In genomic region chr2:57865289-57865688, GRCm38 (mm10) we compare ENCODE assay signal across 11 mouse cellular contexts.
DNase-seq lines count a peak whose midpoint lies in the region; TF ChIP-seq lines count a peak whose summit lies in the region.
"Had no signal": no experiment of that assay in that cellular context is flagged by ENCODE, and none has a peak within 500 bp of the region (broad histone marks: within the 10 kb centered on the region; RNA-seq: fewer than 3 reads in every experiment).

No protein-coding gene starts in this region.

- no peaks in the 10 kb centered on the region for H3K9me3 ChIP-seq in CH12.LX (replicated peaks; ENCODE audit: low read length)
- H3K9me3 ChIP-seq: heart, embryonic 13.5 days; hindbrain, embryonic 13.5 days; intestine, embryonic 15.5 days had no signal

- TF ChIP-seq POLR2A in heart, adult 2 months (IDR thresholded peaks at IDR 0.05; ENCODE audit: insufficient read depth, low read depth, low read length), result no peak
- no peak for TF ChIP-seq POLR2A in CH12.LX (IDR thresholded peaks at IDR 0.05; ENCODE audit: low read depth, low read length)

- peak; percentile 63 for TF ChIP-seq RAD21 in CH12.LX (IDR thresholded peaks at IDR 0.05; ENCODE audit: low read depth, low read length)

- dilution Hi-C loops in CH12.LX (cut with MboI; ENCODE audit: extremely low pct_ligation_motif_present, extremely low pct_unique_long_range_greater_than_20kb, low sequenced_read_pairs), result no loop called here

- H3K79me2 ChIP-seq in heart, adult 2 months (replicated peaks; ENCODE audit: control insufficient read depth, insufficient read depth, low read length), result no peaks in the 10 kb centered on the region
- no peaks in the 10 kb centered on the region for H3K79me2 ChIP-seq in CH12.LX (replicated peaks; ENCODE audit: control insufficient read depth, extremely low read depth, insufficient read depth, poor library complexity, severe bottlenecking)

- no peak overlapping the region for H3K4me3 ChIP-seq in heart, adult 2 months
- H3K4me3 ChIP-seq in layer of hippocampus, adult 2 months, result no peak overlapping the region
- no peak overlapping the region for H3K4me3 ChIP-seq in CH12.LX (replicated peaks in 1 of 3; ENCODE audit: low read depth in 2 of 3, low read length in 2 of 3, poor library complexity in 1 of 3)
- H3K4me3 ChIP-seq: heart, embryonic 13.5 days; hindbrain, embryonic 13.5 days; intestine, embryonic 15.5 days had no signal

- WGBS in heart, adult 2 months, result 45% methylated on average over 1 of the region's 1 CpGs

- H3K9ac ChIP-seq in heart, adult 2 months (ENCODE audit: low read depth, low read length), result no peak overlapping the region
- no peak overlapping the region for H3K9ac ChIP-seq in CH12.LX (ENCODE audit: insufficient read depth, low read depth)
- H3K9ac ChIP-seq: heart, embryonic 13.5 days; hindbrain, embryonic 13.5 days; intestine, embryonic 15.5 days had no signal

- H3K4me1 ChIP-seq in heart, adult 2 months (ENCODE audit: control insufficient read depth, insufficient read depth, low read length), result no peaks in the 10 kb centered on the region
- no peaks in the 10 kb centered on the region for H3K4me1 ChIP-seq in CH12.LX (ENCODE audit: control insufficient read depth in 1 of 2, insufficient read depth in 2 of 2)
- H3K4me1 ChIP-seq: heart, embryonic 13.5 days; hindbrain, embryonic 13.5 days; intestine, embryonic 15.5 days had no signal

- no peak for DNase-seq in heart, adult 2 months
- no peak for DNase-seq in heart, postnatal 25 days (ENCODE audit: low spot score)
- DNase-seq in layer of hippocampus, adult 2 months (ENCODE audit: low spot score in 2 of 2), result peak; percentile 17 to 26
- DNase-seq in layer of hippocampus, adult 9-10 months (ENCODE audit: low spot score), result no peak
- peak; percentile 36 for DNase-seq in 416B (ENCODE audit: low read depth)
- DNase-seq in CH12.LX (ENCODE audit: extremely low read depth), result peak; percentile 18
- no peak for DNase-seq in adrenal gland, postnatal 4 days (ENCODE audit: low spot score in 2 of 2)
- DNase-seq: gastrocnemius, postnatal 25 days had no signal

- intact Hi-C loops in heart, adult 2 months (cut with DNase I), result no loop called here
- intact Hi-C loops in heart, postnatal 25 days (cut with DNase I), result loop anchor here (10.0 kb wide), 1 partner anchor 1750 kb away; no protein-coding TSS in a partner anchor

- no peak for TF ChIP-seq EP300 in heart, adult 2 months (IDR thresholded peaks at IDR 0.05; ENCODE audit: insufficient read depth, low read depth, low read length)
- no peak for TF ChIP-seq EP300 in CH12.LX (IDR thresholded peaks at IDR 0.05; ENCODE audit: low read length)

- no peaks in the 10 kb centered on the region for H3K27me3 ChIP-seq in heart, adult 2 months (ENCODE audit: control insufficient read depth, insufficient read depth, low read length)
- no peaks in the 10 kb centered on the region for H3K27me3 ChIP-seq in CH12.LX (replicated peaks)
- H3K27me3 ChIP-seq: heart, embryonic 13.5 days; hindbrain, embryonic 13.5 days; intestine, embryonic 15.5 days had no signal

- H3K36me3 ChIP-seq in heart, adult 2 months (ENCODE audit: control insufficient read depth, insufficient read depth, low read length), result no peaks in the 10 kb centered on the region
- no peaks in the 10 kb centered on the region for H3K36me3 ChIP-seq in CH12.LX (replicated peaks in 1 of 2; ENCODE audit: control insufficient read depth in 1 of 2, insufficient read depth in 1 of 2, low read length in 1 of 2)
- H3K36me3 ChIP-seq: heart, embryonic 13.5 days; hindbrain, embryonic 13.5 days; intestine, embryonic 15.5 days had no signal

- no peak overlapping the region for H3K27ac ChIP-seq in heart, adult 2 months
- H3K27ac ChIP-seq in layer of hippocampus, adult 2 months, result no peak overlapping the region
- no peak overlapping the region for H3K27ac ChIP-seq in CH12.LX (ENCODE audit: insufficient read depth, low read depth)
- H3K27ac ChIP-seq: heart, embryonic 13.5 days; hindbrain, embryonic 13.5 days; intestine, embryonic 15.5 days had no signal

- no peak overlapping the region for H3K4me2 ChIP-seq in CH12.LX (ENCODE audit: insufficient read depth, low read depth, poor library complexity, severe bottlenecking)
- H3K4me2 ChIP-seq: heart, embryonic 13.5 days; hindbrain, embryonic 13.5 days; intestine, embryonic 15.5 days had no signal

- peak; percentile 64 for TF ChIP-seq CTCF in heart, adult 2 months (IDR thresholded peaks at IDR 0.05)
- TF ChIP-seq CTCF in layer of hippocampus, adult 2 months (conservative IDR thresholded peaks at IDR 0.05), result peak; percentile 67
- peak in 1 of 2 experiments; percentile 66; a peak in 3 of 4 replicates for TF ChIP-seq CTCF in CH12.LX (conservative IDR thresholded peaks at IDR 0.05 in 1 of 2, IDR thresholded peaks at IDR 0.05 in 1 of 2; ENCODE audit: low read depth in 2 of 2, low read length in 2 of 2)

- in situ Hi-C loops in CH12.LX (cut with MboI; ENCODE audit: low pct_ligation_motif_present, low pct_unique_long_range_greater_than_20kb, low sequenced_read_pairs), result no loop called here

TF ChIP-seq in CH12.LX, 34 proteins besides CTCF, POLR2A, EP300 and RAD21:
- no peak for TF ChIP-seq MXI1 (IDR thresholded peaks at IDR 0.05; ENCODE audit: low read depth, low read length)
- peak; percentile 60 for TF ChIP-seq SMC3 (IDR thresholded peaks at IDR 0.05; ENCODE audit: low read depth, low read length)

Comparison
In these comparisons a context has a peak if more than half of its experiments do, and no peak if none do; other contexts are left out.
1. DNase-seq: peak in layer of hippocampus, adult 2 months (2 of 2), 416B (single experiment) and CH12.LX (single experiment); none in heart, adult 2 months (0 of 2), heart, postnatal 25 days (single experiment), layer of hippocampus, adult 9-10 months (single experiment) and adrenal gland, postnatal 4 days (0 of 2).